Mouse (Mus musculus): ENCODE results near the gene Tom1l2. TPM values are rescaled to one million over a fixed set of nuclear protein-coding genes. Genes with fewer than 3 reads are reported as not detected.

The Tom1l2 gene
- polyA plus RNA-seq, 1 experiment from 2014 or later: 3.6 TPM

DNA sequence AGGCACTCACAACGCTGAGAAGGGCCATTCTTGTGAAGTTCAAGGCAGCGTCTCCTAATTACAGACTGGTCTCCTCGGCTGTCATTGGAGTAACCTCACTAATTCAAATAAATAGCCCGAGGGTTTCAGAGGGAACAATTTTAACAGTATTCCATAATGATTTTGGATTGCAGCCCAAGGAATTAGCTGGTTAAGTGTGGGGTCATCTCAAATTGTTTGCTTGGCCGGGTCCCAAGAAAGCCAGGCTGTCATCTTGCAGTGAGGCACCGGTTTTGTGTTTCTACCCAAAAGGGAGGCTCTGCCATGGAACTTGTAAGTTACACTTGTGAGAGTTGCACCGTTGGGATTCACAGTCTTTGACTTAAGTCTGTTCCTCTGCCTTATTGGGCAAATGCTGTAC is 36.5 kb downstream of the Tom1l2 start:
- WGBS (ENCODE audit: insufficient replicate concordance): 76% methylated on average over 7 of the region's 7 CpGs

DNA sequence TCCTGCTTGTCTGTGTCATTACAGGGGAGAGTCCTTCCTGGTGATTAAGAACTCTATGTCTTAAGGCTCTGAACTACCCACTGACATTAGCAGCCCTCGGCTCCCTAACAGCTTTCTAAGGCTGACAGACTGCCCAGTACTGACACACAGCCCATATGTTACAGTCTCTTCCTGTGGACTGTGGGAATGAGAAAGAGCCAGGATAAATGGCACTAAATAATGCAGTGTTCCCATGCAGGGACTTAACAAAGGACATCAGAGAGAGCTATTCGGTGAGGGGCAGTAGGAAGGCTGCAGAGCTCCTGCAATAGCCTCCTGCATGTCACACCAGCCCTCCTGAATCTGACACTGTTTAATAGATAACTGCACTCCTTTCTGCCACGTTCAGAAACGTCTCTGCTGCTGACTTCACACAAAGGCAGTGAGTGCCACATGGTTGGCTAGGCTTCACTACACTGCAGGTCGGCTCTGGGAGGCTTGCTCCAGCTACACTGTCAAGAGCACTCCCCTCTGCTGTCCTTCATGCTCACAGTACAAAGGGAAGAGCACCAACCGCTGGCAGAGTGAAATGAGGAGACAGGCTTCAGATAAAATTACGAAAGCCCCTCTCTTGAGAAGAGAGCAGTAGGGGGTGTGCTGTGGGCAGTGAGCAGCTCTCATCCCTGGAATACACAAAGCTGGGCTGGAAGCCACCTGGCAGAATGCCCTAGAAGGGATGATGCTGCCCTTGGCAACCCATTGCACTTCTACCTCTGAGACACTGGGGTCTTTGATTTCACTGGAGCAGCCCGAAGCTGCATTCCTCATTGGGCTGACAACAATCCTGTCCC is 41.5 kb downstream of the Tom1l2 start:
- ATAC-seq: no peak
- no peak overlapping the region for H3K9ac ChIP-seq (replicated peaks)
- no peak overlapping the region for H3K27ac ChIP-seq (ENCODE audit: low read depth)
- peaks cover 14% of the 10 kb centered on the region for H3K4me1 ChIP-seq (ENCODE audit: insufficient read depth)
- WGBS (ENCODE audit: insufficient replicate concordance): 39% methylated on average over 8 of the region's 8 CpGs
- no peak overlapping the region for H3K4me3 ChIP-seq (ENCODE audit: low read depth, low read length)
- no peaks in the 10 kb centered on the region for H3K9me3 ChIP-seq (ENCODE audit: low read length)
- DNase-seq: peak; percentile 64
- no peaks in the 10 kb centered on the region for H3K36me3 ChIP-seq (replicated peaks; ENCODE audit: insufficient read depth, low read length)
- TF ChIP-seq CTCF (IDR thresholded peaks at IDR 0.05; ENCODE audit: low read depth) (no peak), EP300 (IDR thresholded peaks at IDR 0.05; ENCODE audit: low read depth) (no peak)
- H3K4me2 ChIP-seq (ENCODE audit: low read depth, low read length): peak overlapping the region; percentile 2; the same call in 1 of the 2 replicates
- H3K27me3 ChIP-seq (ENCODE audit: insufficient read depth, low read length): no peaks in the 10 kb centered on the region

More for the DNA sequence above, 36.5 kb downstream of the Tom1l2 start:
- H3K4me3 ChIP-seq (ENCODE audit: low read depth, low read length): no peak overlapping the region
- H3K9me3 ChIP-seq (ENCODE audit: low read length): no peaks in the 10 kb centered on the region
- no peak overlapping the region for H3K27ac ChIP-seq (ENCODE audit: low read depth)
- no peaks in the 10 kb centered on the region for H3K27me3 ChIP-seq (ENCODE audit: insufficient read depth, low read length)
- H3K4me1 ChIP-seq (ENCODE audit: insufficient read depth): peaks cover 14% of the 10 kb centered on the region
- no peak overlapping the region for H3K4me2 ChIP-seq (ENCODE audit: low read depth, low read length)
- TF ChIP-seq EP300 (IDR thresholded peaks at IDR 0.05; ENCODE audit: low read depth): no peak
- no peak for TF ChIP-seq CTCF (IDR thresholded peaks at IDR 0.05; ENCODE audit: low read depth)
- no peak overlapping the region for H3K9ac ChIP-seq (replicated peaks)
- ATAC-seq: no peak
- no peak for DNase-seq
- H3K36me3 ChIP-seq (replicated peaks; ENCODE audit: insufficient read depth, low read length): no peaks in the 10 kb centered on the region

DNA sequence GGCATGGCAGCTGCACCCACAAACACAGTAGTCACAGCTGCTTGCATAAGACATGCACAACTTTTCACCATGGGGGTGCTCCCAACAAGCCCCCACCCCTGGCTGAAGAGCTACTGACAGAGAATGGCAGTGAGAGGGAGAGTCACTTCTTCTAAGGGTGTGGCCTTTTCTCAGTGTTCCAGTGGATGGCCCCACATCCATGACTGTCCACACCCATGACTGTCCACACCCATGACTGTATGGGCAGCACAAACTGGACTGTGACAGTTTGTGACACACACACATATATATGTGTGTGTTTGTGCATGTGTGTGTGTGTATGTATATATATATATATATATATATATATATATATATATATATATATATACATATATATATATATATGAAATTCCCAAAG is 42.8 kb downstream of the Tom1l2 start:
- H3K9ac ChIP-seq (replicated peaks): no peak overlapping the region
- no peaks in the 10 kb centered on the region for H3K27me3 ChIP-seq (ENCODE audit: insufficient read depth, low read length)
- no peaks in the 10 kb centered on the region for H3K36me3 ChIP-seq (replicated peaks; ENCODE audit: insufficient read depth, low read length)
- no peak overlapping the region for H3K4me2 ChIP-seq (ENCODE audit: low read depth, low read length)
- no peak for TF ChIP-seq CTCF (IDR thresholded peaks at IDR 0.05; ENCODE audit: low read depth)
- no peak for TF ChIP-seq EP300 (IDR thresholded peaks at IDR 0.05; ENCODE audit: low read depth)
- H3K4me1 ChIP-seq (ENCODE audit: insufficient read depth): peaks cover 20% of the 10 kb centered on the region
- H3K4me3 ChIP-seq (ENCODE audit: low read depth, low read length): no peak overlapping the region
- no peak for ATAC-seq
- DNase-seq: no peak
- no peak overlapping the region for H3K27ac ChIP-seq (ENCODE audit: low read depth)
- H3K9me3 ChIP-seq (ENCODE audit: low read length): no peaks in the 10 kb centered on the region

DNA sequence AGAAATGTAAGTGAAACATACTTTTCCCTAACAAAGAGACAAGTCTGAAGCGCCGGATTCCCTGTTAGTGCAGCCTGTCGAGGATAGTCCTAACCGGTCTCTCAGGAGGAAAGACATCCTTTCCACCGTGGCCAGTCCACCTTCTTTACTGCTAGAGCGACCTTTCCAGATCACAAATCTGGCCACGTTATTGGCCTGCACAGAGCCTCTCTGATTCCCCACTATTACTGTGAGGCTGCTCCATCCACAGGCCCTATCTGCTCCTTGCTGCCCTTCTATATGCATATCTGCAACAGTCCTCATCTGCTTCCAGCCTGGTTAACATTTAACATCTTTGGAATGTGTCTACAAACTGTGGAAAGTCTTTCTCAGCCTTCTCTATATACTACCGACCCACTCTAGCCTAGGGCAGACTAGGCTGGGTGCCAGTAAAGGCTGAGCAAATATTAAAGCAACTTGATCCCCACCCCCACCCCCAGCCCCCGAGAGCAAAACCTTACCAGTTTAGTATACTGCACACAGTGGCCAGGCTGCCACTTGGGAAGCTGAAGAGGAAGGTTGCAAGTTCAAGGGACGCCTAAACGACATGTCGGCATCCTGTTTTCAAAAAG is 44.1 kb downstream of the Tom1l2 start:
- no peak for TF ChIP-seq EP300 (IDR thresholded peaks at IDR 0.05; ENCODE audit: low read depth)
- no peak for TF ChIP-seq CTCF (IDR thresholded peaks at IDR 0.05; ENCODE audit: low read depth)
- 51% methylated on average over 12 of the region's 12 CpGs for WGBS (ENCODE audit: insufficient replicate concordance)
- Histone ChIP-seq H3K27ac (ENCODE audit: low read depth) (no peak overlapping the region), H3K4me1 (ENCODE audit: insufficient read depth) (peaks cover 20% of the 10 kb centered on the region), H3K4me3 (ENCODE audit: low read depth, low read length) (no peak overlapping the region), H3K4me2 (ENCODE audit: low read depth, low read length) (no peak overlapping the region), H3K9ac (replicated peaks) (no peak overlapping the region), H3K27me3 (ENCODE audit: insufficient read depth, low read length) (no peaks in the 10 kb centered on the region), H3K9me3 (ENCODE audit: low read length) (no peaks in the 10 kb centered on the region), H3K36me3 (replicated peaks; ENCODE audit: insufficient read depth, low read length) (no peaks in the 10 kb centered on the region)
- ATAC-seq (peak; percentile 71), DNase-seq (peak; percentile 55)

DNA sequence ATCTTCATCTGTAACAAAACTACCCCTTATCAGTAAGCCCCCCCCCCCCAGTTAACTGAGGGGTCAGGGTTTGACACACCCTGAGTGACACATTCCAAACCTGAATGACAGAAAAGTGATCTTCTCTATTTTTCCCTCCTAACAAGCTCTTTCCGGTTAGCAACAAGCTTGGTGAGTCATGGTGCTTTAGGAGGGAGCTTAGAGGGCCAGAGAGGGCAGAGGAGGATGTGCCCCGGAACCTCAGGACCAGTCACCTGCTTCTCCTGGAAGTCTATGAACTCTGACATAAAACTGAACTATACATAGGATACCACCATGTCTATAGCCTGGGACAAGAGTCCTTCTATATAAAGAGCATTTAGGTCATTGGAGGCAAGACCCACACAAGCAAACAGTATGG is 44.6 kb downstream of the Tom1l2 start:
- DNase-seq (no peak), ATAC-seq (no peak)
- no peak for TF ChIP-seq CTCF (IDR thresholded peaks at IDR 0.05; ENCODE audit: low read depth)
- TF ChIP-seq EP300 (IDR thresholded peaks at IDR 0.05; ENCODE audit: low read depth): no peak
- peaks cover 20% of the 10 kb centered on the region for H3K4me1 ChIP-seq (ENCODE audit: insufficient read depth)
- H3K36me3 ChIP-seq (replicated peaks; ENCODE audit: insufficient read depth, low read length): no peaks in the 10 kb centered on the region
- no peak overlapping the region for H3K4me2 ChIP-seq (ENCODE audit: low read depth, low read length)
- 66% methylated on average over 2 of the region's 2 CpGs for WGBS (ENCODE audit: insufficient replicate concordance)
- no peak overlapping the region for H3K4me3 ChIP-seq (ENCODE audit: low read depth, low read length)
- no peak overlapping the region for H3K27ac ChIP-seq (ENCODE audit: low read depth)
- H3K9me3 ChIP-seq (ENCODE audit: low read length): no peaks in the 10 kb centered on the region
- H3K9ac ChIP-seq (replicated peaks): no peak overlapping the region
- no peaks in the 10 kb centered on the region for H3K27me3 ChIP-seq (ENCODE audit: insufficient read depth, low read length)

DNA sequence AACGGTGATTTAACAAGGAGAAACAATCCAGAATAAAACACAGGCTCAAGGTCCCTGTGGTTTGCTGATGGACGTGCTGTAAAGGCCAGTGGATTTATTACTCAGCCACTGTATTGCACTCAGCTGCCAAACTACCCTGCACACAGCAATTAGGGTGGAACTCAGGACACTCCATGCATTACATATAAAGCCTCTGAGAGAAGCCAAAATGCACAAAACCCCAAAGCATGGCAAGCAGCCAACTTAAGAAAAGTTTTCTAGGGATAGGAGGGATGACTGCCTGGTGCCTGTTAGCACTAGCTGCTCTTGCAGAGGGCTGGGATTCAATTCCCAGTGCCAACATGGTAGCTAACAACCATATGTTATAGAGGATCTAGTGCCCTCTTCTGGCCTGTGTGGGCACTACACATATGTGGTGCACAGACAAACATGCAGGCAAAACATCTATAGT is 45.3 kb downstream of the Tom1l2 start:
- Histone ChIP-seq H3K9me3 (ENCODE audit: low read length) (no peaks in the 10 kb centered on the region), H3K27me3 (ENCODE audit: insufficient read depth, low read length) (no peaks in the 10 kb centered on the region), H3K4me3 (ENCODE audit: low read depth, low read length) (no peak overlapping the region), H3K9ac (replicated peaks) (no peak overlapping the region), H3K27ac (ENCODE audit: low read depth) (no peak overlapping the region), H3K4me2 (ENCODE audit: low read depth, low read length) (no peak overlapping the region), H3K4me1 (ENCODE audit: insufficient read depth) (peaks cover 23% of the 10 kb centered on the region), H3K36me3 (replicated peaks; ENCODE audit: insufficient read depth, low read length) (no peaks in the 10 kb centered on the region)
- WGBS (ENCODE audit: insufficient replicate concordance): 85% methylated on average over 2 of the region's 2 CpGs
- peak; percentile 69 for TF ChIP-seq CTCF (IDR thresholded peaks at IDR 0.05; ENCODE audit: low read depth)
- TF ChIP-seq EP300 (IDR thresholded peaks at IDR 0.05; ENCODE audit: low read depth): no peak
- no peak for ATAC-seq
- peak; percentile 42 for DNase-seq
